Mouse (Mus musculus) left cerebral cortex, adult 2 months (tissue): ENCODE measurements at regions not wholly inside any gene's neighbourhood (a gene's known extent, or its start where the extent isn't known, plus 50 kb on each side); places are given as distances from the start of the nearest gene placed in this dataset.

ENCODE experiments used
- DNase-seq, 2 experiments: peaks; one replicate each; pipeline ENCODE4 v3.0.0; 2021 to 2022; ENCODE audit warnings: low spot score in 2 of 2, mixed read lengths in 1 of 2; ENCODE audit errors: extremely low spot score in 1 of 2
- H3K27ac ChIP-seq: fragments of 200-600 bp; 2 replicates; pipeline ENCODE4 v1.8.1; 2022
- H3K4me3 ChIP-seq: fragments of 200-600 bp; 2 replicates; pipeline ENCODE4 v1.8.1; 2022
- CTCF ChIP-seq: fragments of 200-600 bp; IDR thresholded peaks from 2 replicates; pipeline ENCODE4 v1.8.1; 2022; ENCODE audit warnings: antibody characterized with exemption, mild to moderate bottlenecking, moderate library complexity
- intact Hi-C: fragments of 180-260 bp; cut with DNase I; formaldehyde crosslinking; loops from one replicate; pipeline ENCODE4 v1.15.1; 2025

DNA sequence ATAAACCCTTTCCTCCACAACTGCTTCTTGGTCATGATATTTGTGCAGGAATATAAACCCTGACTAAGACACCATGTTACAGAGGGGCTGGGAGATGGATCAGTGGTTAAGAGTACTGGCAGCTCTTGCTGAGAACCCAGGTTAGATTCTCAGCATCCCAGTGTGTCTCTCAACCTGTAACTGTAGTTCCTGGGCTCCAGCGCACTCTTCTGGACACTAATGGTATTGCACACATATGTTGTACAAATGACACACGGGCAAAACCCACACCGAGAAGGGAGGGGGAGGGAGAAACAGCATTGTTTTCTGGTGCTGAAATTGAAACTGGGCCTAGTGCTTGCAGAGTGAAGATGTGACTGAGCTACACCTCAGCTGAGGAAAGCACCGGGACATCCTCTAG, 81.0 kb upstream of the Ccdc39 start:
- Histone ChIP-seq H3K27ac (no peak overlapping the region), H3K4me3 (no peak overlapping the region)
- intact Hi-C loops = no loop called here
- DNase-seq = no peak
- TF ChIP-seq CTCF = peak; percentile 3

DNA sequence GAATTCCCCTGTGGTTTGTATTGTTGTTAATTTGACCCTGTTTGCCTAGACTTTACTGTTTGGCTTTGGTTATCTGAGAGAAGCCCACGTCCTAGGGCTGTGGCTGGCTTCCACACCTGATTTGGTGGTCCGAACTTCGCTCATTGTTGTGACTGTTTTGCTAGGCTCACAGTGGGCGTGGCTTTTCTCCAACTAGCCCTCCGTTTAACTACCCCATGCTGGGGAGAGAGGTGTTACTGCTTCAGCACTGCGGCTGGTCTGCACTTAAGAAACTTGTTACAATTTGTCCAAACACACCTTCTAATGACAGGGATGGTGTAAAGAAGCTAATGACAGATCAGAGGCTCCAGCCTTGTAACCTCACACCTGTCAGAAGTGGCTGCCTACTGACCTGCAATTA, 64.7 kb upstream of the Fxr1 start:
- DNase-seq = no peak
- no peak for TF ChIP-seq CTCF
- H3K4me3 ChIP-seq = no peak overlapping the region
- intact Hi-C loops = loop anchor here (5.0 to 10.0 kb wide), 5 partner anchors 127 to 1527 kb away; partner anchors contain the start of gene Dnajc19
- no peak overlapping the region for H3K27ac ChIP-seq

GRCm38 (mm10) chr3:33955854-33956624, 63.7 kb upstream of the Fxr1 start:
- peak; percentile 56 to 70 for DNase-seq
- Histone ChIP-seq H3K4me3 (no peak overlapping the region), H3K27ac (no peak overlapping the region)
- intact Hi-C loops = loop anchor here (5.0 to 10.0 kb wide), 5 partner anchors 126 to 1526 kb away; partner anchors contain the start of gene Dnajc19
- TF ChIP-seq CTCF = peak; percentile 91

- TF ChIP-seq CTCF = no peak
- H3K4me3 ChIP-seq = no peak overlapping the region
- intact Hi-C loops = loop anchor here (5.0 to 10.0 kb wide), 5 partner anchors 126 to 1526 kb away; partner anchors contain the start of gene Dnajc19
- no peak overlapping the region for H3K27ac ChIP-seq
- no peak for DNase-seq
Observed at GRCm38 (mm10) chr3:33956625-33957023, 63.1 kb upstream of the Fxr1 start.

GRCm38 (mm10) chr3:33957676-33958075, 62.1 kb upstream of the Fxr1 start:
- no peak for TF ChIP-seq CTCF
- H3K4me3 ChIP-seq = no peak overlapping the region
- DNase-seq = no peak
- no peak overlapping the region for H3K27ac ChIP-seq
- intact Hi-C loops = loop anchor here (5.0 to 10.0 kb wide), 5 partner anchors 125 to 1525 kb away; partner anchors contain the start of gene Dnajc19

DNA sequence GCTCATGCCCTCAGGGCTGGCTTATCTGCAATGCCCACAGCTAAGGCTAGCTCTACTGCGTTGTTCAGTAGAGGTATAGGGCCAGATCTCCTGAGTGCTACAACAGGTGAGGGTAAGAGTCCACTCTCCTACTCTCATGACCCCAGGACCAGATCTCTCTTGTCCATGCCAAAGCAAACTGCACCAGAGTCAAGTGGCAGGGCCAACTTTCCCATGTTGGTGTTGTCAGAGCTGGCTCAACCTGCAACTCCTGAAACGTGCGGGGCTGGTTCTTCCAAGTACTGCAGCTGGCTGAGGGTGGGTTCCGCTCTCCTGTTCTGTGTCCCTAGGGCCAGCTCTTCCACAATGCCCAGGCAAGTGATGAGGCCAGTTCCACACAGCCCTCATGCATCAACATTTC, 61.5 kb upstream of the Fxr1 start:
- intact Hi-C loops = loop anchor here (5.0 to 10.0 kb wide), 5 partner anchors 124 to 1524 kb away; partner anchors contain the start of gene Dnajc19
- DNase-seq = no peak
- TF ChIP-seq CTCF = no peak
- H3K4me3 ChIP-seq = no peak overlapping the region
- H3K27ac ChIP-seq = no peak overlapping the region

DNA sequence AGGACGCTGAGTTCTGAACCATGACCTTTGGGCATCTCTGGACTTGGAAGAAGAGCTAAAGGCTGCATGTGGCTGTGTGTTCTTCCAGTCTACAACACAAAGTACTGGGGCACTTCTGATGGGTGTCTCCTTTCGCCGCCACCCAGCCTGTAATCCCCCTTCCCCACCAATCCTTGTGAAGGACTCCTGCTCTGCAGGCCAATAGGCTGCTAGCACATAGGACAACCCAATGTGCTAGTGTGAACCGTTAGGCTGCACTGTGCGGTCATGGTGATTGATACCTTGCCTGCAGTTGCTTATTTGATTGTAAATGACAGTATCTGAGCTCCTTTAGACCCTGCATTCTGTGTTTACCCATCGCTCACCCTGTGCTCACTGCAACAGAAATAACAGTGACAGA, 59.5 kb upstream of the Fxr1 start:
- DNase-seq = no peak
- TF ChIP-seq CTCF = no peak

GRCm38 (mm10) chr3:33962938-33963337, 56.8 kb upstream of the Fxr1 start:
- TF ChIP-seq CTCF = no peak
- Histone ChIP-seq H3K27ac (no peak overlapping the region), H3K4me3 (no peak overlapping the region)
- intact Hi-C loops = no loop called here
- no peak for DNase-seq

More for the DNA sequence above, 59.5 kb upstream of the Fxr1 start:
- no peak overlapping the region for H3K27ac ChIP-seq
- H3K4me3 ChIP-seq = no peak overlapping the region
- intact Hi-C loops = no loop called here

DNA sequence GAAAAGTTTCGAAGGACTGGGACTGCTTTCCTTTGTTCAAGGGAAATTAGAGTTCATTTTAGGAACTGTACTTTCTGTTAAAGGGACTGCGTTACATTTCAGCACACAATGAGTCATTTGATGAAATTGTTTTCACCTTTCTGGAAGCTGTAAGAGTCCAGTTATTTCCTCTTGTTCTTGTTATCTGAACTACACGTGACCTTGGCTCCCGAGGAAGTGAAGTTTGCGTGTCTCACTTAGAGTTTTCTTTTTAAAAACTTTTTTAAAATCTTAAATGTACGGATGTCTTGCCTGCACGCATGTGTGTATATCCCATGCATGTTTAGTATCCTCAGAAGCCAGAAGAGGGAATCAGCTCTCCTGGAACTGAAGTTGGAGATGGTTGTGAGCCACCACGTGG, 52.6 kb upstream of the Fxr1 start:
- intact Hi-C loops = no loop called here
- no peak overlapping the region for H3K4me3 ChIP-seq
- H3K27ac ChIP-seq = no peak overlapping the region
- TF ChIP-seq CTCF = no peak
- DNase-seq = no peak
